Mouse (Mus musculus) cortical plate, adult 2 months (tissue): Measurements from ENCODE around the gene Git1.
A peak's percentile ranks its signal among the peaks of the same experiment; 100 is the strongest.

Experiments
- CTCF ChIP-seq: fragments of 200-500 bp; IDR thresholded peaks from 2 replicates; pipeline ENCODE4 v1.5.1; 2011; ENCODE audit warnings: mild to moderate bottlenecking, control low read depth, low read length; ENCODE audit not compliant: insufficient read depth; ENCODE audit errors: extremely low read depth
- POLR2A ChIP-seq: fragments of 200-500 bp; IDR thresholded peaks from 2 replicates; pipeline ENCODE4 v1.6.1; 2011; ENCODE audit warnings: mild to moderate bottlenecking, low read length, control low read depth; ENCODE audit not compliant: insufficient read depth; ENCODE audit errors: extremely low read depth

DNA sequence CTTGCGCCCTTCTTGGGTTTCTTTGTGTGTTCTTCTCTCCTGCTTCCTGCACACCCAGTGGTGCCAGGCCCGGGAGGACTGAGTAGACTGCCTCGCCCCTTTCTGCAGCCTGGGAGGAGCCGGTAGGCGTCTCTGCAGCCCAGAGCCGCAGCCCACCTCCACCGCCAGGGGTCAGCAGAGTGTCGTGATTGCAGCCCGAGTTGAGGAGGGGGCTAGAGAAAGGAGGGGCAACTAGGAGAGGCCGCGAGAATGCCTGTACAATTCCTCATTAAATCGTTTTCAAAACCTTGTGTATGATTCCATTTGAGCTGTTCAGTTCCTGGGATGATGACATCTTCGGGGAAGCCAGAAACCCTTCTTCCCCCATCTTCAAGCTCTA, 2.2 kb upstream of the Git1 start:
- TF ChIP-seq CTCF (peak; percentile 74), POLR2A (peak; percentile 52; the same call in 1 of the 2 replicates)
